Mouse (Mus musculus) lung, embryonic 14.5 days (tissue): Measurements from ENCODE around the gene Anxa11. TPM values are rescaled to one million over a fixed set of nuclear protein-coding genes. Genes with fewer than 3 reads are reported as not detected.

Experiments
- ATAC-seq: fragments of 200-750 bp; cut with Nextera tagmentation; 2 replicates; pipeline ENCODE4 v1.8.0; 2017; ENCODE audit warnings: mild to moderate bottlenecking, moderate TSS enrichment, moderate library complexity; ENCODE audit not compliant: insufficient read depth
- DNase-seq: peaks from one replicate; pipeline ENCODE4 v3.0.0-alpha.2; 2015
- H3K27ac ChIP-seq: fragments of 300-500 bp; sonication (generic); 2 replicates; pipeline ENCODE4 v1.5.1; 2014; ENCODE audit warnings: low read depth, mild to moderate bottlenecking, moderate library complexity
- H3K27me3 ChIP-seq: fragments of 300-500 bp; sonication (generic); 2 replicates; pipeline ENCODE4 v1.6.1; 2014; ENCODE audit warnings: low read length, control low read depth; ENCODE audit not compliant: insufficient read depth
- H3K36me3 ChIP-seq: fragments of 300-500 bp; sonication (generic); 2 replicates; pipeline ENCODE4 v1.6.1; 2014; ENCODE audit warnings: control low read depth; ENCODE audit not compliant: insufficient read depth
- H3K4me1 ChIP-seq: fragments of 300-500 bp; sonication (generic); 2 replicates; pipeline ENCODE4 v1.6.1; 2014; ENCODE audit warnings: antibody characterized with exemption, control low read depth; ENCODE audit not compliant: insufficient read depth
- H3K4me2 ChIP-seq: fragments of 300-500 bp; sonication (generic); 2 replicates; pipeline ENCODE4 v1.6.1; 2014; ENCODE audit warnings: mild to moderate bottlenecking
- H3K4me3 ChIP-seq: fragments of 300-500 bp; sonication (generic); 2 replicates; pipeline ENCODE4 v1.5.1; 2014; ENCODE audit warnings: low read depth, low read length
- H3K9ac ChIP-seq: fragments of 300-500 bp; sonication (generic); 2 replicates; pipeline ENCODE4 v1.6.1; 2014
- H3K9me3 ChIP-seq: fragments of 300-500 bp; sonication (generic); 2 replicates; pipeline ENCODE4 v1.6.1; 2016; ENCODE audit warnings: low read depth, low read length, control low read depth
- CTCF ChIP-seq: IDR thresholded peaks from 2 replicates; pipeline ENCODE4 v1.5.1; 2016; ENCODE audit warnings: antibody characterized with exemption, low read depth
- WGBS: fragments of 180-500 bp; shearing (Covaris S2); extraction: QIAGEN DNeasy Blood & Tissue Kit; methylation state at CpG from one replicate; pipeline ENCODE4 v1.1.7; 2014; 5-methylcytosine and 5-hydroxymethylcytosine counted together
- polyA plus RNA-seq: library from polyadenylated mRNA; unstranded; fragments of >200 nt; fragmentation: Nextera tagmentation; extraction: Ambion mirVana; gene quantifications from 2 replicates; pipeline ENCODE4 v1.2.1, GENCODE M21; 2014

Anxa11 gene
- polyA plus RNA-seq, 1 experiment from 2014 or later: 19.4 TPM

DNA sequence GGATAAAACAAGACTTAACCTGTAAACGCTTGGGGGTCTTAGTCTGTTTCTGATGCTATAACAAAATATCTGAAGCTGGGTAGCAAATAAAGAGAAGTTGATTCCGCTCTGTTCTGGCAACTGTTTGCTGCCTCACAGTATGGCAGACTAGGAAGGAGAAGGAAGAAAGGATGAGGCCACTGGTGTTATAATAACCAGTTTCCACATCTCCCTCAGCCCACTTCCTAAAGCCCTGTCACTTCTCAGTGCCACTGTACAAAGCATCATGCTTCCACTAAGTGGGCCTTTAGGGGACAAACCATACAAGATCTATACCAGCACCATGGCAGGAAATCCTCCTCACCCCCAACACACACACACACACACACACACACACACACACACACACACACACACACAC lies 8.5 kb downstream of the Anxa11 start:
- Histone ChIP-seq H3K4me2 (no peak overlapping the region), H3K27ac (no peak overlapping the region), H3K4me3 (no peak overlapping the region), H3K36me3 (no peaks in the 10 kb centered on the region), H3K9me3 (no peaks in the 10 kb centered on the region), H3K9ac (no peak overlapping the region), H3K27me3 (no peaks in the 10 kb centered on the region), H3K4me1 (no peaks in the 10 kb centered on the region)
- TF ChIP-seq CTCF: no peak
- DNase-seq (no peak), ATAC-seq (no peak)
- WGBS: 93% methylated on average over 2 of the region's 2 CpGs

DNA sequence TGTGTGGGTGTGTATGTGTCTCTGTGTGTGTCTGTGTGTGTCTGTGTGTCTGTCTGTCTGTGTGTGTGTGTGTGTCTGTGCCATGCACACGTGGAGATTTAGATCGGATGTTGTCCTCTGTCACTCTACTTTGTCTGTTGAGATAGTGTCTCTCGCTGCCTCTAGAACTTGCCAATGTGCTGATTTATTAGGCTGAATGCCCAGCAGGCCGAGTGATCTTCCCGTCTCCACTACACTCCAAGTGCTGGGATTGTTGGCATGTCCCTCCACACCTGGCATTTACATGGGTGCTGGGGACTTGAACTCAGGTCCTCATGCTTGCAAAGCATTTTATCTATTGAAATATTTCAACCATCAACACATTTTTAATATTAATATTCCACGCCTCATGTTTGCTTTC lies 9.2 kb downstream of the Anxa11 start:
- Histone ChIP-seq H3K9ac (no peak overlapping the region), H3K36me3 (no peaks in the 10 kb centered on the region), H3K27me3 (no peaks in the 10 kb centered on the region), H3K4me3 (no peak overlapping the region), H3K4me1 (no peaks in the 10 kb centered on the region), H3K27ac (no peak overlapping the region), H3K4me2 (no peak overlapping the region), H3K9me3 (no peaks in the 10 kb centered on the region)
- no peak for ATAC-seq
- WGBS: 64% methylated on average over 6 of the region's 6 CpGs
- no peak for TF ChIP-seq CTCF
- DNase-seq: no peak

DNA sequence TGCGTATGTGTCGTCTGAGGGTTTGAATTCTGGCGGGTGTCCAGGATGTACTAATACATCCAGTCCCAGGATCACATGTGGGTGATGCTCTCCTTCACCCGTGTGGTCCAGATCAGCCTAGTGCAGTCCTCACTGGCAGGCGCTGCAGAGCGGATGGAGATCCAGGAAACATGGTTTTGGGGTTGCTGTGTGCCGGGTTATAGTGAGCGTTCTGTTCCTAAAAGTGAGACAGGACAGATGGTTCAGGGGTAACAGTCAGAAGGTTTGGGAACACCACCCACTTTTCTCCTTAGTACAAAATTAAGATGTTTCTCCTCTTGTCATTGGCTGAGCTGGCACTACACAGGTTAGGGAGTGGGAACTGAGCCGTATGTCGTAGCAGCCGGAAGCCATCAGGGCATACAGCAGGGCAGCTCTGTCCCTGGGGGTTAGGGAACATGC lies 10.2 kb downstream of the Anxa11 start:
- no peak for TF ChIP-seq CTCF
- Histone ChIP-seq H3K9ac (no peak overlapping the region), H3K9me3 (no peaks in the 10 kb centered on the region), H3K4me1 (no peaks in the 10 kb centered on the region), H3K4me2 (no peak overlapping the region), H3K36me3 (no peaks in the 10 kb centered on the region), H3K4me3 (no peak overlapping the region), H3K27me3 (no peaks in the 10 kb centered on the region), H3K27ac (no peak overlapping the region)
- WGBS: 62% methylated on average over 11 of the region's 11 CpGs
- no peak for ATAC-seq
- peak; percentile 35 for DNase-seq

DNA sequence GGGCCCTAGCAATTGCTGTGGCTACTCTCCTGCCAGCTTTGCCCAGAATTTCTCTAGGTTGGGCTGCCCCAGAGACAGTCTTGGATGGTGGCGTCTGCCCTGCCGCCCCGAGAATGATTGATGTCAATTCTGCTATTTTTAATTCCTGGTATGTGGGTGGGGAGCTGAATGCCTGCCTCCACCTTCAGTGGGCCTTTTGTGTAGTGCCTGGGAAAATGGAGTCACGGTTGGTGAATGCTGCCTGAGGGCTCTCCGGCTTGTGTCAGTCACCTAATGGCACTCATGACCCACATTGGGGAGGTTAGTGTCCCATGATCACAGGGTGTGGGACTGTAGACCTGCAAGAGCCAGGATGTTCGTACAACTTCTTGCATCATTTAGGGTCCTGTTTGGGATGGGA lies 11.3 kb downstream of the Anxa11 start:
- H3K4me2 ChIP-seq: no peak overlapping the region
- H3K9ac ChIP-seq: no peak overlapping the region
- ATAC-seq (no peak), DNase-seq (no peak)
- no peak overlapping the region for H3K4me3 ChIP-seq
- H3K36me3 ChIP-seq: no peaks in the 10 kb centered on the region
- WGBS: 64% methylated on average over 6 of the region's 6 CpGs
- no peak for TF ChIP-seq CTCF
- H3K4me1 ChIP-seq: no peaks in the 10 kb centered on the region
- no peak overlapping the region for H3K27ac ChIP-seq
- no peaks in the 10 kb centered on the region for H3K9me3 ChIP-seq
- no peaks in the 10 kb centered on the region for H3K27me3 ChIP-seq

DNA sequence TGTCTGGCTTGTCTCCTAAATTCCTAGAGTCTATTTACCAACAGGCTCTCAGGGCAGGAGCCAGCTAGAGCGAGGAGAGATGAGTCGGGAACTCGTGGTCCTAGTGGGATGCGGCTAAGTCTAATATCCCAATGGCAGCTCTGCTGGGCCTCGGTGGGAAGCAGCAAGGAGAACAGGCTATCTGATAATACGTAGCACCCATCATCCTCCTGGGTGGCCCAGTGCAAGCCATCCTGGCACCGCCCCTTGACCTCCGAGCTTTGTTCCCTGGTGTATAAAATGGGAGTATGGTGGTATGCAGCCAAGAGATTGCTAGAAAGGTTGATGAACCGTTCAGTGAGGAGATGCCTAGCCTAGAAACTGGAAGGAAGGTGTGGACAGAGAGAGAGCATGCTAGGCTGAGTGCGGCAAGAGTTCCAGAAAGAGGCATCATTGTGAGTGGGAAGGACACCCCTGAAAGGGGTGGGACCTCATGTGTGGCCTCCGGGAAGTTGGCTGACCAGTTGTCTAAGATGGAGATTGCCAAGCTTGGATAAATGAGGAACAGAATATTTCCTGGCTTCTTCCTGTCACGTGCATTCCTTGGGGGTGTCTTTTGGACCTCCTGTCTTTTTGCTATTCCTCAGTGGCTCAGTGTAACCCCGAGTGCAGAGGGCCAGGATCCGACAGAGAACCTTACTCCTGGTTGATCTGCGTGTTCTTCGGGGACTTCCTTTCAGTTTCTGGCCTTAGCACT lies 11.9 kb downstream of the Anxa11 start:
- Histone ChIP-seq H3K27ac (no peak overlapping the region), H3K4me1 (no peaks in the 10 kb centered on the region), H3K4me2 (no peak overlapping the region), H3K36me3 (no peaks in the 10 kb centered on the region), H3K27me3 (no peaks in the 10 kb centered on the region), H3K9ac (no peak overlapping the region), H3K4me3 (no peak overlapping the region), H3K9me3 (no peaks in the 10 kb centered on the region)
- DNase-seq (no peak), ATAC-seq (no peak)
- no peak for TF ChIP-seq CTCF
- 87% methylated on average over 16 of the region's 16 CpGs for WGBS

DNA sequence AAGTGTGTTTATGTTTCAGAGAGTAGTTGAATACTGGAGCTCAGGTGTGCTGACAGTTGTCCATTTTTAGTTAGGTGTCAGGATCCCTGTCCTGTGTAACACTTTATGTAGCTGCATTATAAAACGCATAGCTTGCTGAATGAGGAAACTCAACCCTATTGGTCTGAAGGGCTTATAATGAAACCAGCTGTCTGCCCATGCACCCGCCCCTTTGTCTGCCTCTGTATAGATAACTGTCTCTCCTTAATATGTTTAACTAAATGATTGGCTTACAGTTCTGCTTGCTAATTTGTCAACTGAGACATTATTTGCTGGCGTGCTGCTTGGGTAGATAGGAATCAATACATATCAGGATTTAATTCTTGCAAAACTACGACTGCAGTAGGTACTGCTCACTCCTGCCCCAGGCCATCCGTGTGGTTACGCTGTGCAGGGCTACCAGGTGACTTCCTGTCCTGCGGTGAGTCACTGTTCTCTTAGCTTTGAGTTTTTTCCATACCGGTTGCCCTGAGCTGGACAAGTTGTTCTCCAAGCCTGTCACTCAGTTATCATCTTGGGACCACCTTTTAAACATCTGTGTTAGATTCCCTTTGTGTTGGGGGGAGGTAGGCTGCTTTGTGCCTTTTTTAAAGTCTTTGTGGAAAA lies 13.4 kb downstream of the Anxa11 start:
- no peak for DNase-seq
- no peak for ATAC-seq
- Histone ChIP-seq H3K27ac (no peak overlapping the region), H3K36me3 (no peaks in the 10 kb centered on the region), H3K4me3 (no peak overlapping the region), H3K9ac (no peak overlapping the region), H3K4me2 (no peak overlapping the region), H3K9me3 (no peaks in the 10 kb centered on the region), H3K27me3 (no peaks in the 10 kb centered on the region), H3K4me1 (no peaks in the 10 kb centered on the region)
- no peak for TF ChIP-seq CTCF
- WGBS: 52% methylated on average over 8 of the region's 8 CpGs

DNA sequence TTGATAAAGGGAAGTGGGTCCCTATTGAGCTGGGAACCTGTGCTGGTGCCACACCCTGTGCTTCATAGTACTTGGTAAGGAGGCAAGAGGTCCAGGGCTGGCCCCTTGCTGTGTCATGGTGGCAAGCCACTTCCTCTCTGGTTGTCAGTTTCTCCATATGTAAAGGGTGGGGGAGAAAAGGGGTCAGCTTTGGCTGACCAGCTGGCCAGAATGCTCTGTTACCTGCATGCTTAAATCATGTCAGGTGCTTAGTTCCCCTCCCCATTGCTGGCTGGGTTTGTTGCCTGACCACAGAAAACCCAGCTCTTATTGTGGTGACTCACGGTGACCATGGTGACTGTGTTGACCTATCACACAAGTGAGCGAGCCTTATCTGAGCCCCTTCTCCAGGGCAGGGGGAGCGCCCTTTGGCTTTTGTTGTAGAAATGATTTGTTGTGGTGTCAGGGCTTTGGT lies 15.2 kb downstream of the Anxa11 start:
- Histone ChIP-seq H3K36me3 (no peaks in the 10 kb centered on the region), H3K9ac (no peak overlapping the region), H3K4me3 (no peak overlapping the region), H3K4me1 (no peaks in the 10 kb centered on the region), H3K4me2 (no peak overlapping the region), H3K9me3 (no peaks in the 10 kb centered on the region), H3K27me3 (no peaks in the 10 kb centered on the region), H3K27ac (no peak overlapping the region)
- TF ChIP-seq CTCF: no peak
- 42% methylated on average over 3 of the region's 3 CpGs for WGBS
- DNase-seq: no peak
- ATAC-seq: no peak
